Mouse (Mus musculus): ENCODE data around the gene Pabpn1l. TPM values are rescaled to one million over a fixed set of nuclear protein-coding genes. Genes with fewer than 3 reads are reported as not detected.

Pabpn1l gene
- polyA plus RNA-seq, 1 experiment: not detected

DNA sequence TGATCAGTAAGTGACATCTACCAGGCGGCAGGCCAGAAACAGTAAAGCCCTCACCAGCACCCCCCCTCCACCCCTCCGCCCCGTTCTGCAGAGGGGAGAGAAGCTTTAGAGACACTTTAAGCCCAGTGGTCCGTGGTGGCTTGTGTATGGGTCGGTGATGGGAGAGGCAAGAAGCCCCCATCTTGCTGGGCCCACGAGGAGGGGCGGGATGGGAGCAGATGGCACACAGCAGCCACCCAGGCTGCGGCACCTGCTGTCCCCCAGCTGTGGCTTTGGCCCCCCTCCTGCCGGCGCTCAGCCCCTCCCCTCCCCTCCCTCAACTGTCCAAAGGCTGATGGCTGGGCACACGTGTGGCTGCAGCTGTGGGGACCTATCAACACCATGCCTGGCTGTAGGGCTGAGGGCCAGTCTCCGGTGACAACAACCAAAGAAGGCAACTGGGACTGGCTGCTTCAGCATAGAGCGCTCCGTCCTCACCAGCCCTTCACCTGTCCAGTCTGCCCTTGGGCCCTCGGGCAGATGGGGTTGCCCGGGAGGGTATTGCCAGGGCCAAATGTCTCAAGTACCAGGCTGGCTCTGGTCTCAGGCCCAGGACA is 28.9 kb upstream of the Pabpn1l start:
- H3K4me1 ChIP-seq (ENCODE audit: control insufficient read depth, insufficient read depth, low read length): no peaks in the 10 kb centered on the region
- H3K4me3 ChIP-seq (ENCODE audit: insufficient read depth, low read length): no peak overlapping the region
- H3K27ac ChIP-seq (ENCODE audit: insufficient read depth, low read depth, low read length): no peak overlapping the region
- TF ChIP-seq POLR2A (IDR thresholded peaks at IDR 0.05; ENCODE audit: borderline replicate concordance, low read depth, low read length) (no peak), CTCF (IDR thresholded peaks at IDR 0.05; ENCODE audit: low read depth, low read length) (no peak)

- Histone ChIP-seq H3K4me3 (ENCODE audit: insufficient read depth, low read length) (no peak overlapping the region), H3K27ac (ENCODE audit: insufficient read depth, low read depth, low read length) (no peak overlapping the region), H3K4me1 (ENCODE audit: control insufficient read depth, insufficient read depth, low read length) (no peaks in the 10 kb centered on the region)
- no peak for TF ChIP-seq CTCF (IDR thresholded peaks at IDR 0.05; ENCODE audit: low read depth, low read length)
- TF ChIP-seq POLR2A (IDR thresholded peaks at IDR 0.05; ENCODE audit: borderline replicate concordance, low read depth, low read length): no peak
These were observed 25.8 kb upstream of the Pabpn1l start for GRCm38 (mm10) chr8:122648192-122648970.

DNA sequence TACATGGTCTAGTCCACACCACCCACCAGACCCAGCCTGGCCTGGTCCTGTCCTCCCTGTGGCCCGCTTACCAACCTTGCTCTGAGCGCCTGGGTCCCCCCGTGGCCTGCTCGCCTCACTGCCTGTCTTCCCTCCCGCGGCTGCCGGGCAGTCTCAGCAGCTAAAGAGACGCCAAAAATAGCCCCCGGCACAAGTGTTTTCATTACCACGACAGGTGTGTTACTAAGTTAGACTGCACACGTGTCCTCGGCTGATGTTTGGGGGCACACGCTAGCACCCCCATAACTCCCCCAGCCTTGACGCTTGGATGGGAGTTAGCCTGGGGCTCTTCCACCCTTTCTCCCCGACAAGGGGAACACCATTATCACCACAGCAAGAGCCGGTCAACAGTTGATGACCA is 23.8 kb upstream of the Pabpn1l start:
- Histone ChIP-seq H3K27ac (ENCODE audit: insufficient read depth, low read depth, low read length) (no peak overlapping the region), H3K4me1 (ENCODE audit: control insufficient read depth, insufficient read depth, low read length) (no peaks in the 10 kb centered on the region), H3K4me3 (ENCODE audit: insufficient read depth, low read length) (no peak overlapping the region)
- TF ChIP-seq CTCF (IDR thresholded peaks at IDR 0.05; ENCODE audit: low read depth, low read length): no peak
- TF ChIP-seq POLR2A (IDR thresholded peaks at IDR 0.05; ENCODE audit: borderline replicate concordance, low read depth, low read length): no peak

GRCm38 (mm10) chr8:122644175-122644954 is 21.8 kb upstream of the Pabpn1l start:
- TF ChIP-seq CTCF (IDR thresholded peaks at IDR 0.05; ENCODE audit: low read depth, low read length): no peak
- TF ChIP-seq POLR2A (IDR thresholded peaks at IDR 0.05; ENCODE audit: borderline replicate concordance, low read depth, low read length): no peak
- Histone ChIP-seq H3K27ac (ENCODE audit: insufficient read depth, low read depth, low read length) (no peak overlapping the region), H3K4me1 (ENCODE audit: control insufficient read depth, insufficient read depth, low read length) (no peaks in the 10 kb centered on the region), H3K4me3 (ENCODE audit: insufficient read depth, low read length) (no peak overlapping the region)

GRCm38 (mm10) chr8:122642071-122642470 is 19.5 kb upstream of the Pabpn1l start:
- TF ChIP-seq CTCF (IDR thresholded peaks at IDR 0.05; ENCODE audit: low read depth, low read length) (no peak), POLR2A (IDR thresholded peaks at IDR 0.05; ENCODE audit: borderline replicate concordance, low read depth, low read length) (no peak)
- Histone ChIP-seq H3K4me1 (ENCODE audit: control insufficient read depth, insufficient read depth, low read length) (no peaks in the 10 kb centered on the region), H3K4me3 (ENCODE audit: insufficient read depth, low read length) (no peak overlapping the region), H3K27ac (ENCODE audit: insufficient read depth, low read depth, low read length) (no peak overlapping the region)

DNA sequence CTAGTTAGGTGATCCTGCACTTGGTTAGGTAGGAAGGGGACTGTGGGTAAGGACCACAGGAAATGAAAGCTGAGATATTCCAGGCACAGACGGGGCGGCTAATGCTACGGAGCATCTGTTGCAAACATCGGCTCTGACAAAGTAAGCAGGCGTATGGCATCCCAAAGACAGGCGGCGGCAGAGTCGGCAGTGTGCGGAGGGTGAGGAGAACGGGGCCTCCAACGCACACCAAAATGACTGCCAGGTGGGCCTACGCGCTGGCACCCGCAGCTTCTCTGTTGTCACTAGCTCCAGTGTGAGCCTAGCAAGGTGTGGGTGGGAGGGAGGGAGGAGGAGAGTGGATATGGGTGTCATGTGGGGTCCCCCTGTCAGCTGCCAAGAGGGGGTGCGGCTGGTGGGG is 18.9 kb upstream of the Pabpn1l start:
- TF ChIP-seq CTCF (IDR thresholded peaks at IDR 0.05; ENCODE audit: low read depth, low read length) (no peak), POLR2A (IDR thresholded peaks at IDR 0.05; ENCODE audit: borderline replicate concordance, low read depth, low read length) (no peak)
- Histone ChIP-seq H3K4me3 (ENCODE audit: insufficient read depth, low read length) (no peak overlapping the region), H3K27ac (ENCODE audit: insufficient read depth, low read depth, low read length) (no peak overlapping the region), H3K4me1 (ENCODE audit: control insufficient read depth, insufficient read depth, low read length) (no peaks in the 10 kb centered on the region)

- H3K27ac ChIP-seq (ENCODE audit: insufficient read depth, low read depth, low read length): no peak overlapping the region
- no peak for TF ChIP-seq POLR2A (IDR thresholded peaks at IDR 0.05; ENCODE audit: borderline replicate concordance, low read depth, low read length)
- no peak for TF ChIP-seq CTCF (IDR thresholded peaks at IDR 0.05; ENCODE audit: low read depth, low read length)
- no peaks in the 10 kb centered on the region for H3K4me1 ChIP-seq (ENCODE audit: control insufficient read depth, insufficient read depth, low read length)
- no peak overlapping the region for H3K4me3 ChIP-seq (ENCODE audit: insufficient read depth, low read length)
These were observed 18.3 kb upstream of the Pabpn1l start for GRCm38 (mm10) chr8:122640825-122641224.

DNA sequence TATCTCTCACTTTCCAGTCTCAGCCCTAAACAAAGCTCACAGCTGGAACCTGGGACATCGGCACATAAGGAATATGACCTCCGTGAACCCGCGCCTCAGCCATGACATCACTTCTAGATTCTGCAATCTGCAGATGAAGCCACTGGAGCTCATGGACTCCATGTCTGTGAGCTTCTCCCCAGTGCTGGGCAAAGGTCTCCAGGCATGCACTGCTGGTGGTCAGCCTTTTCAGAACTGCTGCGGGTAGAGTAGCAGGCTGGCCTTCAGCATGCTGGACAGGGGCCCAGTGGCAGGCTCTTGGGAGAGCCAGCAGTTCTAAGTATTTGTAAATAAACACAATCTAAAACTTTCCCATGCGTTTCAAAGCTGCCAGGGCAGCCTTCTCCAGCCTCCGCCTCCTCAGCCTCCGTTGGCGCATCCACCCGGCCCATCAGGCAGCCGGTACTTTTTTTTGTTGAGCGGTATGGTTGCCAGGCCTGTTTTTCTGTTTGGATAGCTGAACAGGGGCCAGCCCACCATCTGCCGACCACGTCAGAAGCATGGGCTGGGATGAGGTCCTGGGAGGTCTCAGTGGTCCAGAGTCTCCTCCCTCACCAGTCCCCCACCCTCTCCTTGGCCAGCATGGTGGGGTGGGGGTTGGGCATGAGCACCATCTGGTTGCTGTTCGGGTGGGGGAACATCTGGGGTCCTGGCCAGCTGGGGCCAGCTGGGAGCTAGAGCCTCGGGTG is 17.1 kb upstream of the Pabpn1l start:
- Histone ChIP-seq H3K4me3 (ENCODE audit: insufficient read depth, low read length) (no peak overlapping the region), H3K27ac (ENCODE audit: insufficient read depth, low read depth, low read length) (no peak overlapping the region), H3K4me1 (ENCODE audit: control insufficient read depth, insufficient read depth, low read length) (no peaks in the 10 kb centered on the region)
- TF ChIP-seq POLR2A (IDR thresholded peaks at IDR 0.05; ENCODE audit: borderline replicate concordance, low read depth, low read length) (no peak), CTCF (IDR thresholded peaks at IDR 0.05; ENCODE audit: low read depth, low read length) (no peak)

- TF ChIP-seq CTCF (IDR thresholded peaks at IDR 0.05; ENCODE audit: low read depth, low read length) (no peak), POLR2A (IDR thresholded peaks at IDR 0.05; ENCODE audit: borderline replicate concordance, low read depth, low read length) (no peak)
These were observed 16.1 kb upstream of the Pabpn1l start for GRCm38 (mm10) chr8:122638601-122639000.

More at GRCm38 (mm10) chr8:122638601-122639000, 16.1 kb upstream of the Pabpn1l start:
- Histone ChIP-seq H3K4me1 (ENCODE audit: control insufficient read depth, insufficient read depth, low read length) (no peaks in the 10 kb centered on the region), H3K4me3 (ENCODE audit: insufficient read depth, low read length) (no peak overlapping the region), H3K27ac (ENCODE audit: insufficient read depth, low read depth, low read length) (no peak overlapping the region)
